Mouse (Mus musculus): ENCODE data around the gene Stmn1. TPM values are rescaled to one million over a fixed set of nuclear protein-coding genes. Genes with fewer than 3 reads are reported as not detected.

Stmn1 gene
- total RNA-seq (2017), result 1,614 and 1,654 TPM in 2 replicates

DNA sequence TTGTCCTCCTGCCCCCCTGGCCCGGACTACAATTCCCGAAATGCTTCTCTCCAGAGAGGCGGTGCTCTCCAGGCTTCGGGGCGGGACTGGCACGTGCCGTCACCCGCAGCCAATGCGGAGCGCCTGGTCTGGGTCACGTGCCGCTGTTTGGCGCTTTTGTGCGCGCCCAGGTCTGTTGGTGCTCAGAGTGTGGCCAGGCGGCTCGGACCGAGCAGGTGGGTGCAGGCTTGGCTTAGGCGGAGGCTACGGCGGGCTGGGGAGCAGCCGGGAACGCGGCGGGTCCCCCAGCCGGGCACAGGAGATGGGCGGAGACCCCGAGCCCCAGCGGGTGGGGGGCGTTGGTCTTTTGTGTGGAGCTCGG, at the start of gene Stmn1:
Gene Stmn1 (plus strand): TSS at position 106 of the 361 bp plus-strand sequence.
- ATAC-seq (replicated peaks; ENCODE audit: low read depth, poor library complexity, severe bottlenecking), result peak; percentile 92

DNA sequence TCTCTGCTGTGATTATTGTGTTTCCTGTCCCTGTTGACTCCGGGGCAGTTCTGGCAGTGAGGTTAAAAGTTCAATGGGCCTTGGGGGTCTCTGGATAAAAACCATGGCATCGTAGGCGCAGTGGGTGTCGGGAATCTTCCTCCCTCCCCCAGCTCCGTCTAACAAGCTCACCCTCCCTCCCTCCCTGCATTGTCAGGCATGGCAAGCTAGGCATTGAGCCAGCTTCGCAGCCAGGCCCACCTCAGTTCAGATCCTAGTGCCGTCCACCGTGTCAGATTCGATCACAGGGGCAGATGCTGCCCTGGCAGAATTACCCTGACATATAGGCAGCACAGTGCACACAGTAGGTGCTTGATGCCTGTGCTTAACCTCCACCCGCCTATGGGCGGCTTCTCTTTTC, 46.1 kb upstream of the Stmn1 start:
- ATAC-seq (replicated peaks; ENCODE audit: low read depth, poor library complexity, severe bottlenecking), result no peak

DNA sequence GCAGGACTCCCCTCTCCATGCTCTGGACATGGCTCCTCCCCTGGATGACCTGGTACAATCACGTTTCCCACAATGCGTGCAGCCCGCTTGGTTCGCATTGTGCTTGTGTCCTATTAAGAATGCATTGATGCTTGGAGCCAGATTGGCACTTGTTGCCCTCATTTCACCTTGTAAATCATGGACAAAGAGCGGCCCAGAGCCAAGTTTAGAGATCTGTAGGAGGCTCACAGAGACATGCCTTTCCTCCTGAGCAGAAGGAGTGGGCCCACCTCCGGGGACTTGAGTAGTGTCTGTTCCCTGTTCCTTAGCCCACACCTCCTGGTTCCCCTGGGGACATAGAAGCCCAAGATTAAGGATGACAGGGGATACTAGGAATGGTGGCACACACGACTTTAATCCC, 44.2 kb upstream of the Stmn1 start:
- ATAC-seq (replicated peaks; ENCODE audit: low read depth, poor library complexity, severe bottlenecking), result no peak

DNA sequence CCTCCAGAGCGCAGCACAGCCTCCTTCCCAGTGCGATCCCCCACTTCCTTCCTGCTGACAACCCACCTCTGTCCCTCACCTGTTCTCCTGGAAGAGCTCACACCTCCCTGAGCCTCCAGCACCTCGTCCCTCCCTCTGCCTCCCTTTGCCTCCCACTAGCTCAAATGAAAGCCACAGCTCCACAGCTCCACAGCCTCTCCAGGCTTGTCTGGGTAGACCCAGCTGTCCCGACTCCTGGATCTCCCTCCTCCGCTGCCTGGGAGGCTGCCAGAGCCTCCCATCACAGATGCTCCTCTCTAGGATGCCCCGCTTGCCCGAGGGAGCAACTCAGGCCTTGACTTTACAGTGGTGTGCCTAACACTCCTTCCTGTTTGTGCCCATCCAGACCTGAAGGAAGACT, 43.0 kb upstream of the Stmn1 start:
- ATAC-seq (replicated peaks; ENCODE audit: low read depth, poor library complexity, severe bottlenecking), result no peak

DNA sequence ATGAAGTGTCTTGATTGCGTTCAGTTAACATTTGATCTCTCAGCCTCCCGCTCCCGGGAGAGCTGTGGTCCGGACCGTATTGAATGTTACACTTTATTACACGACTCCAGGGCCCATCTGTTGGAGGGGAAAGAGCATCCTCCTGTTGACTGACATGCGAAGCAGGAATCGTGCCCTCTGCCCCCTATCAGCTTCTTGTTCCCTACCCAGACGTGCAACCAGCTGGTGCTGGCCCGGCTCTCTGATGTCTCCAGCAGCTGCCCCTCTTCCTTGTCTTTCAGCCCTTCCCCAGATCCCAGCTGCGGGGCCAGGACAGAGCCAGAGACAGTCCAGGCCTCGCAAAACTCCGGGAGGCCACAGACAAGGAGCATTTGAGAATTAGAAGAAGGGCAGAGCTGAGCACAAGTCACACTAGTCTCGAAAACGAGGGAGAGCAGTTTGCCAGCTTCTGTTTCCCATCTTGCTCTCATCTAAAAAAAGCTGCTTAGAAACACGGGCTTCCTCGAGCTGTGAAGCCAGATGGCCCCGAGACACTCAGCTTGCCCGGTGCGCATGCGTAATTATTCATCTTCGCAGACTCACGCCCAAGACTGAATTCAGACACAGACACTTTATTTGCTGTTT, 37.6 kb upstream of the Stmn1 start:
- ATAC-seq (replicated peaks; ENCODE audit: low read depth, poor library complexity, severe bottlenecking), result no peak

DNA sequence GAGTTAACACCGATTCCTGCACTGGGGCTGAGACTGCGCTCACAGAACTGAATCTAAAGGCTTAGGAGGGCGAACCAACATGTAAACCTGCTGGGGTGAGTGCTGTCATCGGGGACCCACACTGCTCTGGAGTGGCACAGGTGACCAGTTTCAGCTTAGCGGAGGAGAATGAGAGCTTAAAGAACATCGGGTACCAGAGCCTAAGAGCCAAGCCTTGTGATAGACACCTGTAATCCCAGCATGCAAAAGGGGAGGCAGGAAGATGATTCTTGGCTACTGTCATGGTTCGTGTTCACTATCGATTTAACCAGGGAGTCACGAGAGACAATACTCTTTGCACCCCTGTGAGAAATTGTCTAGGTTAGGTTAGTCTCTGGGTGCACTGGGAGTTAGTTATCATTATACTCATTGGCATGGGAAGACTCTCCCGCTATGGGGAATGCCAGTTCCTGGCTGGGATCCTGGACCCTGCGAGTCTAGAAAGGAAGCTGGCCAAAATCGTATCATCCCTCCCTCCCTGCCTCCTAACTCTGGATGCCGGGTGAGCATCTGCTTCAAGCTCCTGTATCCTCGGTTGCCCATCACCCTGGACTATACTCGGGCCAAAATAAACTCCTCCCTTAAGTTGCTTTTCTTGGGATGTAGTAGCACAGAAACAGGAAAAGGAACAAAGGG, 35.3 kb upstream of the Stmn1 start:
- no peak for ATAC-seq (replicated peaks; ENCODE audit: low read depth, poor library complexity, severe bottlenecking)

DNA sequence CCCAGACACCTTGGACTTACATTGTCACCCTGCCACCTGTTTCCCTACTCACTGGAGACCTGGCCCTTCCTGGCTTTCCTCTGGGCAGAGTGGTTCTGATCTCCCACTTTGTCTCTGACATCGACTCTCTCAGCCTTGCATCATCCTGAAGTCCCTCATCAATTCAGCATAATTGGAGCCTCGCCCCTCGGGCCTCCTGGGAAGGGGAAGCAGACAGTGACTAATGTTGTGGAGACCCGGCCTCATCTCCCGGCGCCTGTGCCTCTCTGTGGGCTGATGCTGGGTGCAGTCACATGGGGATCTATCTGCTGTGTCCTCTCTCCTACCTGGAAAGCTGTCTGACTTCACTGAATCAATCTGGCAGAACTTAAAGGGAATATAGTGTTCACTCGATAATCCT, 31.9 kb upstream of the Stmn1 start:
- no peak for ATAC-seq (replicated peaks; ENCODE audit: low read depth, poor library complexity, severe bottlenecking)

DNA sequence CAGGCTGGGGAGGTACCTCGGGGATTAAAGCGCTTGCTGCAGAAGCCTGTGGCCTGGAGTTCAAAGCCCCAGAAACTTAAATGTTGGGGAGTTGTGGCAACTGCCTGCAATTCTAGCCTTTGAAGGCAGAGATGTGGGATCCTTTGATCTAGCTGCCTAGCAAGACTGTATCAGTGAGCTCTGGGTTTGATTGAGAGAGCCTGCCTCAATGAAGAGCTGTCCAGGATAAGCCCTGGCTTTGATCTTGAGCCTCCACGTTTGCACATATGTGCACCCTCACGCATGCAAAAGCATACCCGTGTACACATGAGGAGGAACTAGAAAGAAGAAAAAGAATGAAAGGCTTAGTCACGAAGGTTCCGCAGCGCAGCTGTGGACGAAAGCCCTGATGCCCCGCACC, 31.5 kb upstream of the Stmn1 start:
- no peak for ATAC-seq (replicated peaks; ENCODE audit: low read depth, poor library complexity, severe bottlenecking)

DNA sequence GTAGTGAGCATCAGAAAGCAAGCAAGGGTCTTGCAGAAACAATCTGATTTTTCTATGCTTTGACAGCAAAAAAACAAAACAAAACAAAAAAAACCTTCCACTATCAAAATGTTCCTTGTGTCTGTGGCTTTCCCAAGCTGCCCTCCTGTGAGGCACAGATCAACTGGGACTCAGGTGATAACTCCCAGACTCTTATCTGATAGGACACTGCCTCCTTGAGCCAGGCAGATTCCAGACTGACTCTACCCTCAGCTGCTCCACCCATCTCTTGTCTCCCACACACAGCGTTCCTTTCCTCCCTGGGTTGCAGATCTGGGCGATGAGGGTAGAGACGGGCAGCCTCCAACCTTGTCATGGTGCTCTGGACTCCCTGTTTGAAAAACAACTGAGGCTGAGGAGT, 29.0 kb upstream of the Stmn1 start:
- peak; percentile 36; the same call in 1 of the 2 replicates for ATAC-seq (replicated peaks; ENCODE audit: low read depth, poor library complexity, severe bottlenecking)

DNA sequence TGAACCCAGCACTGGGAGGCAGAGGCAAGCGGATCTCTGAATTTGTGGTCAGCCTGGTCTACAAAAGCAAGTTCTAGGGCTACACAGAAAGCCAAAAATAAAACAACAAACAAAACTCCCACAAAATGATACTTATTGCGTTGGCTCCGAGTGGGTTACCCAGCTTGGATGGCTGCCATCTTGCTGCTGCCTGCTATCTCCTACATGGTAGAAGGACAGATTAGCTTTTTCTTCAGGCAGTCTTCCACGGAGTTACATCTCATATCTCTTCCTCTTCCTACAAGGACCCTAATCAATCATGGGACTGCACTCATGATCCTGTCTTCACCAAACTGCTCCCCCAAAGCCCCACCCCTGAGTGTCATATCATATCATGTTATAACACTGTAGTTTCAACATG, 28.2 kb upstream of the Stmn1 start:
- ATAC-seq (replicated peaks; ENCODE audit: low read depth, poor library complexity, severe bottlenecking), result no peak

DNA sequence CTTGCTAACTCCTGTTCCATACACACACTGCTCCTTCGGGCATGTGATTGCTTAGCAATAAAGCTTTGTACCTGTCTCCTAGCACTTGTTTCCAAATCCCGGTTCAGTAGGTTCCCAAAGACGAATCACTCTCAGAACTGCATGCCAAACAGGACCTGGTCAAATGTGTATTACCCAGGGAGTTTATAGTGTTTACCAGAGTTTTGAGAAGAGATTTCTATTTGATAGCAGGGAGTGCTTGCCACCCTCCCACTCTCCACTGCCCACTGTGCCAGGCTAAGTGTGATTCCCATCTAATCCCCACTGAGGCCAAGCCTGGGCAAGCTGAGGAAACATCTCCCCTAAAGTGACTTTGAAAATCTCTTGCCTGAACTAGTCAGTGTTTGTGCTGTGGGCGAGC, 25.9 kb upstream of the Stmn1 start:
- ATAC-seq (replicated peaks; ENCODE audit: low read depth, poor library complexity, severe bottlenecking), result no peak

DNA sequence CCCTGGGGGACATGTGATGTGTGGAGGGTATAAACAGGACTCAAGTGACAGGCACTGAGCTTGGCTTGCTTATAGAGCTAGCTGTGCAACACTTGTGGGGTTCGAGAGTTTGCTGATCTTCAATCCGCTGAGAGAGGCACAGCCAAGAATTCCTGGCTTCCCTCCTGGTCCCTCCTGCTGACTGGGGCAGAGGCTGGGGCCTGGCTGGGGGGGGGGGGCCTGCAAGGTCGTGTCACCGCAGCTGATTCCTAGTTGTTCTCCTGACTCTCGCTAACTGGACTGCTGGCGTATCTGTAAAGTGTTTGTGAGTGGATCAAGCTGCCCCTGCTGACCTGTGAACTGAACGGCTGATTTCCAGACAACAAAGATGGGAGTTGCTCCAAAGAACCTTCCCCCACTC, 24.5 kb upstream of the Stmn1 start:
- ATAC-seq (replicated peaks; ENCODE audit: low read depth, poor library complexity, severe bottlenecking), result no peak

DNA sequence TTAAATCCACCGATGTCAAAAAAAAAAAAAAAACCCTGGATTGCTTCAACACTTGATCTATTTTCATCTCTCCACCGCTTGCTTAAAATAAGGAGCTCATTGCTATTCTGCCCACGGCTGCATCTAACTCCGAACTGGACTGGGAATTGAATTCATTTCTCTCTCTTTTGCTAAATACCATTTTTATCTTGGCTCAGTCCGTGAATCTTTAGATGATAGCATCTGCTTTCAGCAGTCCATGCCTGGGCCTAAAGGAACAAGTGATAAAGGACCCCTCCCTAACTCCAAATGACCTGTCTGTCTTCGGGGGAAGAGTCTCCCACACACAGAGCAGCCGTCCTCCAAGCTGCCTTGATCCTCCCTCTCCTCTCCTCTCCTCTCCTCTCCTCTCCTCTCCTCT, 23.2 kb upstream of the Stmn1 start:
- ATAC-seq (replicated peaks; ENCODE audit: low read depth, poor library complexity, severe bottlenecking), result no peak

DNA sequence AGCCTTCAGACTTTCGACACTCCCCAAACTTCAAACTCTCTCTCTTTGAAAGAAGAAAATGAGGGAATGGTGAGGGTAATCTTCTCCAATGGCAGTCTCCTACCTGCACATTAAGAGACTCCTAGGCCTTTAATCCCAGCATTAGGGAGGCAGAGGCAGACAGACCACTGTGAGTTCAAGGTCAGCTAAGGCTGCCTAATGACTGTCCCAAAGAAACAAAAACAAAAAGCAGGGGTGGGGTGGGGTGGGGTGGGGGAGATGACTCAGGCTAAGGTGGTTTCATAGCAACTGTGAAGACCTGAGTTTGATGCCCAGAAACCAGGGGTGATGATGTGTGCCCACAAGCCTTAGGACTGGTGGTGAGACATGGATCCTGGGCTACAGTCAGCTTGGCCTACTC, 22.6 kb upstream of the Stmn1 start:
- ATAC-seq (replicated peaks; ENCODE audit: low read depth, poor library complexity, severe bottlenecking), result no peak

DNA sequence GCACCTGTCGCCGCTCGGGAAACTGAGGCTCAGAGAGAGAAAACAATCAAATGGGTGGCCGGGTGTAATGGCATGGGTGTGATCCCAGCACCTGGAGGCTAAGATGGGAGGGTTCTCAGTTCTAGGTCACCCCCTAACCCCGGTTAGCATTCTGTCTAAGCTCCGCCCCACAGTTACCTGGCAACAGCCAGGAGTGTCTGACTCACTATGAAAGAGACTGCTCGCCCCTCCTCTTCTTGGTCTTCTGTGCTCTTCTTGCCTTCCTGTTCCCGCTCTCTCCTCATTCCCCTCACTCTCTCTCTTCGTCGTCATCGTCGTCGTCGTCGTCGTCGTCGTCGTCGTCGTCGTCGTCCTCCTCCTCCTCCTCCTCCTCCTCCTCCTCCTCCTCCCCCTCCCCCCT, 20.2 kb upstream of the Stmn1 start:
- no peak for ATAC-seq (replicated peaks; ENCODE audit: low read depth, poor library complexity, severe bottlenecking)

DNA sequence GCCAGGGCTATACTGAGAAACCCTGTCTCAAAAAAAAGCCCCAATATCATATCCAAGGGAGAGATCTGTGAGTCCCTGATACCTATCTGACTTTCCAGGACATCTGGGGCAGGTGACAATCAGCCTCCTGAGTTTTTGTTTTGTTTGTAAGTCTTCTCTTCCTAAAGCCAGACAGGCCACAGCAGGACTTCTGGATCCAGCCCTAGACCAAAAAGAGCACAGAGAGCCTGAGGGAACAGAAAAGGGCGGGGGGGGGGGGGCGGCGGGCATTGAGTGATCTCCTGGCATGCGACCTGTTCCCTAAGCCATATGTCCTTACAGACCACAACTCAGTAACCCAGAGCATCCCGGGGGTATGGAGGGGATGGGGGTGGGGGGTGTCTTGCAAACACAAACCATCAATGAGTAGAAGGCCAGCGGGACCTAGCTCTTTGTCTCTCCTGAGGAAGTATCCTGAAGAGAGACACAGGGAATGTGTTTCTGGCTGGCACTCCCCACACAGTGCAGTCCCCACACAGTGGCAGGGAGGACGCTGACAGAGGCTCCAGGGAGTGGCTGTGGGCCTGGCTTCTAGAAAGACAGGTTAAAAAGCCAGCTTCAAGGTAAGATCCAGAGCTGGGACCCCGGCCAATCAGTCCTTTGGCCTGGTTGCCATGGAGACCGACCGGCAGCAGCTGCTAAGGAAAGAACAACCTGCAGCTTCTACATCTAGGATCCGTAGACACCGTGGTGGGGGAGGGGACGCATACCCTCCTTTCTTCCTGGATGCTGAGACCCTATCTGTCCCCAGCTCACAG, 18.3 kb upstream of the Stmn1 start:
- ATAC-seq (replicated peaks; ENCODE audit: low read depth, poor library complexity, severe bottlenecking), result no peak

DNA sequence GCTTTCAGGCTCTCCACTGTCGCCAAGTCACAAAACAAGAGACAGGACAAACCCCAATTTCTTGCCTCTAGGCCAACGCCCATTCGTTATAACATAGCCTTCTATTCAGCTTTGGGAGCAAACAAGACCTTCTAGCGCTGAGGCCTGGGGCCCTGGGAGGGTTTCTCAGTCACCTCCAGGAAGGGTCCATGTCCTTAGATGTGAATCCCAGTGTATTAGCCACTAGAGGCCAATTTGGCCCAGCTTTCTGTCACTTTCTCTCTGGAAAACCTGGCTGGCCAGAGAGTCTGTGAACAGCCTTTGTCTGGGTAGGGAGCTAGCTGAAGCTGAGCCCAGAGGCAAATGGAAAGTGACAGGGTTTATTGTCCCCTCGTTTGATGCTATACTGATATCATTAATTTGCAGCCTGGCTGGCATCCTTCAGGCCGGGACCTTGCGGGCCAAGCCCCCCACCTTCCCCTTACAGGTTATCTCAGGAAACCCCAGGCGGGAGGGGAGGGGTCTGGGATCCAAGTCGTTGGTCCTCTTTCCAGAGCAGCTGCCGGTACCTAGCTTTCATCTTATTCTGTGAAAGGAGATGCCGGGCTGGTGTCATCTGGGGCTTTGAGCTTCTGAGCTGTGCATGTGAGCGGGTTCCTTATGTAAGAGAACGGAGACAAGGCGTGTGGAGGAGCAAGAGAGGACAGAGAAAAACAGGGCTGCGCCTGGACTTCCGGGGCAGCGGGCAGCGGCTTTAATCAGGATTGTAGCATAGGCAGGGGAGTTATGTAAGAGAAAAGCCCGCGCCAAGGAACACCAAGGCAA, 17.5 kb upstream of the Stmn1 start:
- ATAC-seq (replicated peaks; ENCODE audit: low read depth, poor library complexity, severe bottlenecking), result no peak

DNA sequence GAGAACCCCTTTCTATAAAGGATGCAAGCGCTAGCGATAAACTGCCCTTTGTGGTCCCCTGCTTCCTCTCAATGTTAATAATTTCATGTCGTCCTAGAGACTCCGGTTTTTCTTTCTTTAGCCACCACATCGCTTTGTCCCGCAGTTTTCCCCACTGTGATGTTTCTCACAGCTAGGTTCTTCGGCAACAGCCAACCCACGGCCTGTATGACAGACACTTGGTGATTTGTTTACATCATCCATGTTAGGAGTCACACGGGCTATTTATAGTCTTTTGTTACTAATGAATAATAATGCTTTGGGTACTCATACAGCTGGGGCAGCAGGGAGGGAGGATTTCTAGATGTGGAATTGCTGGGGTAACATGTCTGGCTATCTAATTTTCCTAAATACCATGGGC, 16.6 kb upstream of the Stmn1 start:
- ATAC-seq (replicated peaks; ENCODE audit: low read depth, poor library complexity, severe bottlenecking), result no peak

DNA sequence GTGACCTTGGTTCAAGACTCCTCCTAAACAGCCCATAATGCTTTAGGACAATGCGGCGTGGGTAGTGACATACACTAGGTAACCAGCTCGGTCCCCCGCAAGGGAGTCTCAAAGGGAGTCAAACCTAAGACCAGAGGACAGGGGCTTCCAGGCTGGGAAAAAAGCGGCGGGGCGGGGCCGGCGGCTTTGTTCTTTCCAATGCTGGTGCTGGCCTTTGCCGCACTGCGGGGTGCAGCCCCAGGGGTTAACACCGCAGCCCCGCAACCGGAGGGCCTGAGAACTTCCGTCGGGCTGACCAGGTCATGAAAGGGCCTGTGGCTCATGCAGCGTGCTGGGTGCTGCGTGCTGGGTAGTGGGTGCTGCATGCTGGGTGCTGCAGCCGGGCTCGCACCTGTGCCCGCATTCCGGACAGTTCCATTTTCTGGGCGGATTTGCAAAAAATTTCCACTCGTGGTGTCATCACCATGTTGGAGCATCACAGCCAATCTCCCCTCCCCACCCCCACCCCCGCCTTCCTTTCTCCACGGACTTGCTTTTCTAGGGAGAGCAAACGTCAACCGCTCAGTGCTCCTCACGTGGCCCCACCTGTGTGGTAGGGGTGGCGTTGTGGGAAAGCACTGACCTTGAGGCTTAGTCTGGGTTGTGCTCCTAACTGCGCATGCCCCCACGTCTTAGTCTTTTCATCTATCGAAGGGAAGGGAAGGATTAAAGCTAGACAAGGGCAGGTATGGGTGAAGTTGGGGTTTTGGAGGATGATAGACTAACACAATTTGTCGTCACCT, 14.3 kb upstream of the Stmn1 start:
- ATAC-seq (replicated peaks; ENCODE audit: low read depth, poor library complexity, severe bottlenecking), result no peak

DNA sequence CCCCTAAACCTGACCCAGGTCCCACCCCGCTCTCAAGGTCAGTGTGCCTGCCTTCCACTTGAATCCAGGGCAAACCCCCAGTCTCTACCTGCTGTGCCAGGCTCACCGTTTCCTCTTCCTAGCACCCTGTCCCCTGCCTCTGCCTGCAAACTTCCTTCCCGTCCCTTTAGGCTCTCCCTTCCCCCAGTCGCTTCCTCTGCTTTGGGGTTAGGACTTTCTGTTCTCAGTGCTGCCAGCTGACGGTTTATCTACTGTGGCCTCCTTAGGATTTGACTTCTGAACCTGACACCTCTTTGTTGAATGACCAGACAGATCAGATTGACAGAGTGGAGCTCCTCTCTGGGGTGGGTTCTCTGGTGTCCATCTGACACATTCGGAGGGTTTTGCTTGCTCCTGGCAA, 12.8 kb upstream of the Stmn1 start:
- ATAC-seq (replicated peaks; ENCODE audit: low read depth, poor library complexity, severe bottlenecking), result peak; percentile 78

All from common myeloid progenitor, adult 5-6 weeks (primary cell).